Comparison of ENCODE assay signal across 16 mouse cellular contexts in genomic region chr1:170582341-170582740, GRCm38 (mm10).
"Had no signal": no experiment of that assay in that cellular context is flagged by ENCODE, and none has a peak within 500 bp of the region (broad histone marks: within the 10 kb centered on the region; RNA-seq: fewer than 3 reads in every experiment).

No protein-coding gene starts in this region.

- H3K4me3 ChIP-seq: midbrain, embryonic 10.5 days; midbrain, embryonic 12.5 days; myocyte; neural tube, embryonic 12.5 days; stomach, embryonic 15.5 days had no signal

- H3K4me2 ChIP-seq: lung, embryonic 14.5 days; midbrain, embryonic 12.5 days; neural tube, embryonic 12.5 days; stomach, embryonic 15.5 days had no signal

- H3K4me1 ChIP-seq: neural tube, embryonic 12.5 days had no signal

- DNase-seq: lung, adult 18-20 months; lung, embryonic 14.5 days; lung, postnatal 10 days; lung, postnatal 4 days; midbrain, embryonic 14.5 days; right cerebral cortex, postnatal 14 days; thymus, adult 18-20 months; thymus, postnatal 14 days; thymus, postnatal 36 days had no signal

- H3K9me3 ChIP-seq: midbrain, embryonic 12.5 days; stomach, embryonic 15.5 days had no signal

- H3K27me3 ChIP-seq: neural tube, embryonic 12.5 days; stomach, embryonic 15.5 days had no signal

- ATAC-seq: midbrain, embryonic 16.5 days had no signal

- H3K9ac ChIP-seq: lung, embryonic 14.5 days; midbrain, embryonic 12.5 days; neural tube, embryonic 12.5 days; stomach, embryonic 15.5 days had no signal

- H3K27ac ChIP-seq: midbrain, embryonic 10.5 days; midbrain, embryonic 12.5 days; neural tube, embryonic 12.5 days; stomach, embryonic 15.5 days; stomach, postnatal 0 days had no signal

- H3K36me3 ChIP-seq: midbrain, embryonic 12.5 days had no signal
